Mouse (Mus musculus): Measurements from ENCODE around the gene Rab3il1.
A peak's percentile ranks its signal among the peaks of the same experiment; 100 is the strongest.

Rab3il1 gene

GRCm38 (mm10) chr19:10064173-10065012 lies 62.9 kb downstream of the Rab3il1 start:
- DNase-seq: no peak

GRCm38 (mm10) chr19:10065465-10066188 lies 64.2 kb downstream of the Rab3il1 start:
- no peak for DNase-seq

- DNase-seq: no peak
Observed at GRCm38 (mm10) chr19:10066189-10066500, 64.7 kb downstream of the Rab3il1 start.

GRCm38 (mm10) chr19:10066502-10066901 lies 65.0 kb downstream of the Rab3il1 start:
- DNase-seq: no peak

- no peak for DNase-seq
Observed at GRCm38 (mm10) chr19:10067701-10068100, 66.2 kb downstream of the Rab3il1 start.

- DNase-seq: no peak
Observed at GRCm38 (mm10) chr19:10070186-10070980, 68.9 kb downstream of the Rab3il1 start.

GRCm38 (mm10) chr19:10071166-10071565 lies 69.7 kb downstream of the Rab3il1 start:
- DNase-seq: no peak

GRCm38 (mm10) chr19:10071892-10072291 lies 70.4 kb downstream of the Rab3il1 start:
- no peak for DNase-seq

GRCm38 (mm10) chr19:10073145-10073544 lies 71.7 kb downstream of the Rab3il1 start:
- no peak for DNase-seq

- DNase-seq: no peak
Observed at GRCm38 (mm10) chr19:10078392-10078791, 76.9 kb downstream of the Rab3il1 start.

- no peak for DNase-seq
Observed at GRCm38 (mm10) chr19:10080384-10080783, 78.9 kb downstream of the Rab3il1 start.

- no peak for DNase-seq
Observed at GRCm38 (mm10) chr19:10082105-10082504, 80.6 kb downstream of the Rab3il1 start.

GRCm38 (mm10) chr19:10085454-10085853 lies 84.0 kb downstream of the Rab3il1 start:
- peak; percentile 58 for DNase-seq

GRCm38 (mm10) chr19:10086976-10087375 lies 85.5 kb downstream of the Rab3il1 start:
- DNase-seq: no peak

Data from lung, postnatal 10 days (tissue).